Mouse (Mus musculus) thymus, adult 2 months (tissue): ENCODE results near the gene Tmc6.

Experiments used
- CTCF ChIP-seq: fragments of 200-500 bp; IDR thresholded peaks from 2 replicates; pipeline ENCODE4 v1.5.1; 2012; ENCODE audit warnings: mild to moderate bottlenecking, control low read depth, low read length, moderate library complexity, borderline replicate concordance; ENCODE audit not compliant: control insufficient read depth, poor library complexity, insufficient read depth; ENCODE audit errors: extremely low read depth
- POLR2A ChIP-seq: fragments of 200-500 bp; IDR thresholded peaks from 2 replicates; pipeline ENCODE4 v1.6.1; 2012; ENCODE audit warnings: mild to moderate bottlenecking, low read length, control low read depth, moderate library complexity; ENCODE audit not compliant: control insufficient read depth, poor library complexity, insufficient read depth; ENCODE audit errors: extremely low read depth

DNA sequence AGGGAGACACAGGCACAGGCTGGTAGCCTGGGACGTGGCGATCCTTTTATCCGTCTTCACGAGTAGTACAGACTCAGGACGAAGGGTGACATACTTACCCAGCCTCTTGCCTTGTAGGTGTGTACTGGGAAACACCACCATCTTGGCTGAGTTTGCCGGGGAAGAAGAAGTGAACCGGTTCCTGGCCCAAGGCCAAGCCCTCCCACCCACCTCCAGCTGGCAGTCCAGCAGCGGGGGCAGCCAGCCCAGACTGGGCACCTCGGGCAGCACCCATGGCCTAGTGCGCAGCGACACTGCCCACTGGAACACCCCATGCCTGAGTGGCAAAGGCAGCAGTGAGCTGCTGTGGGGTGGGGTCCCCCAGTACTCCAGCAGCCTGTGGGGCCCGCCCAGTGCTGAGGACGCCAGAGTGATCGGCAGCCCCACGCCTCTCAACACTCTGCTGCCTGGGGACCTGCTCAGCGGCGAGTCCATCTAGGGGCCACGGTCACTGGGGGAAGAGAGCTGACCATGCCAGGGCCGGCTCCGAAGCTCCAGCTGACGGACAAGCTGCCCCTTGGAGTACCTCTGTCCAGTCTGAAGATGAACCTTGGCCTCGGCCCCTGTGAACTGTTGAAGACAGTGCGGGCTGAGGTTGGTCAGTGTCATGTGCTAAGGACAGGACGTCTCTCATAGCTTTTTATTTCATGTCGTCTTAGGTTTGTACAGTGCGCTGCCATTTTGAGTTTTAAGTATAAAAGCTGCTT, 21.5 kb downstream of the Tmc6 start:
- TF ChIP-seq POLR2A = no peak
- TF ChIP-seq CTCF = no peak
